Comparison of ENCODE assay signal across 25 mouse cellular contexts in genomic region chr11:70674014-70674413, GRCm38 (mm10). TPM values are rescaled to one million over a fixed set of nuclear protein-coding genes. Genes with fewer than 3 reads are reported as not detected.
A peak's percentile ranks its signal among the peaks of the same experiment; 100 is the strongest.
DNase-seq lines count a peak whose midpoint lies in the region; ATAC-seq lines count a peak whose summit lies in the region.
"Had no signal": no experiment of that assay in that cellular context is flagged by ENCODE, and none has a peak within 500 bp of the region (broad histone marks: within the 10 kb centered on the region; RNA-seq: fewer than 3 reads in every experiment).

No protein-coding gene starts in this region.

- no peaks in the 10 kb centered on the region for H3K27me3 ChIP-seq in hindbrain, embryonic 10.5 days (ENCODE audit: insufficient read depth, poor library complexity, severe bottlenecking)
- no peaks in the 10 kb centered on the region for H3K27me3 ChIP-seq in hindbrain, embryonic 11.5 days (ENCODE audit: control insufficient read depth, insufficient read depth, low read length)
- H3K27me3 ChIP-seq: heart, embryonic 15.5 days; hindbrain, embryonic 15.5 days; liver, embryonic 15.5 days; midbrain, embryonic 12.5 days had no signal

- no peak for ATAC-seq in hindbrain, embryonic 11.5 days (ENCODE audit: low FRiP score)
- ATAC-seq: CD4-positive, CD25-positive, alpha-beta regulatory T cell, adult 4 months; forebrain, embryonic 14.5 days had no signal

- no peak overlapping the region for H3K9ac ChIP-seq in hindbrain, embryonic 11.5 days (ENCODE audit: low read depth, low read length)
- H3K9ac ChIP-seq: heart, embryonic 15.5 days; hindbrain, embryonic 15.5 days; liver, embryonic 15.5 days; lung, embryonic 14.5 days; midbrain, embryonic 12.5 days had no signal

- peaks cover 58% of the 10 kb centered on the region for H3K36me3 ChIP-seq in hindbrain, embryonic 10.5 days
- no peaks in the 10 kb centered on the region for H3K36me3 ChIP-seq in hindbrain, embryonic 11.5 days (ENCODE audit: control insufficient read depth, insufficient read depth, low read length)
- peaks cover 45% of the 10 kb centered on the region for H3K36me3 ChIP-seq in macrophage (ENCODE audit: inconsistent target)

- H3K4me3 ChIP-seq in hindbrain, embryonic 10.5 days = no peak overlapping the region
- H3K4me3 ChIP-seq in hindbrain, embryonic 11.5 days (ENCODE audit: low read depth, low read length) = no peak overlapping the region
- no peak overlapping the region for H3K4me3 ChIP-seq in macrophage (ENCODE audit: inconsistent target)
- H3K4me3 ChIP-seq: heart, embryonic 15.5 days; hindbrain, embryonic 15.5 days; liver, embryonic 15.5 days; midbrain, embryonic 12.5 days had no signal

- H3K79me2 ChIP-seq in macrophage (ENCODE audit: inconsistent target) = peaks cover 3% of the 10 kb centered on the region; the same call in 1 of the 2 replicates

- no peaks in the 10 kb centered on the region for H3K9me3 ChIP-seq in hindbrain, embryonic 10.5 days
- no peaks in the 10 kb centered on the region for H3K9me3 ChIP-seq in hindbrain, embryonic 11.5 days (ENCODE audit: control insufficient read depth, low read length)
- H3K9me3 ChIP-seq: heart, embryonic 15.5 days; hindbrain, embryonic 15.5 days; liver, embryonic 15.5 days; midbrain, embryonic 12.5 days had no signal

- no peak overlapping the region for H3K4me2 ChIP-seq in hindbrain, embryonic 11.5 days (replicated peaks; ENCODE audit: low read depth, low read length)
- H3K4me2 ChIP-seq: heart, embryonic 15.5 days; hindbrain, embryonic 15.5 days; liver, embryonic 15.5 days; lung, embryonic 14.5 days; midbrain, embryonic 12.5 days had no signal

- H3K27ac ChIP-seq in hindbrain, embryonic 10.5 days = peak overlapping the region; percentile 30; the same call in 1 of the 2 replicates
- no peak overlapping the region for H3K27ac ChIP-seq in hindbrain, embryonic 11.5 days (ENCODE audit: low read depth, low read length)
- H3K27ac ChIP-seq in macrophage = peak overlapping the region; percentile 21
- H3K27ac ChIP-seq: heart, embryonic 15.5 days; hindbrain, embryonic 15.5 days; liver, embryonic 15.5 days; midbrain, embryonic 12.5 days had no signal

- 55% methylated on average over 6 of the region's 6 CpGs for WGBS in hindbrain, embryonic 10.5 days
- WGBS in hindbrain, embryonic 11.5 days = 54% methylated on average over 6 of the region's 6 CpGs
- 90% methylated on average over 6 of the region's 6 CpGs for WGBS in macrophage (ENCODE audit: missing documents)

- peaks cover 38% of the 10 kb centered on the region for H3K4me1 ChIP-seq in hindbrain, embryonic 10.5 days (replicated peaks)
- H3K4me1 ChIP-seq in hindbrain, embryonic 11.5 days (replicated peaks; ENCODE audit: control insufficient read depth, insufficient read depth, low read length) = peaks cover 5% of the 10 kb centered on the region; the same call in 1 of the 2 replicates

- DNase-seq in cerebellum, postnatal 10 days = peak; percentile 16 to 20
- no peak for DNase-seq in cerebellum, adult 11 months
- DNase-seq in hindbrain, embryonic 10.5 days (ENCODE audit: low spot score) = no peak
- no peak for DNase-seq in hindbrain, embryonic 11.5 days (ENCODE audit: low spot score)
- peak; percentile 28 for DNase-seq in brain, adult 2 months (ENCODE audit: low read depth, low spot score)
- no peak for DNase-seq in left cerebral cortex, adult 9 months (ENCODE audit: low spot score in 2 of 2)
- DNase-seq: adrenal gland, postnatal 25 days; cerebellum, postnatal 14 days; heart, postnatal 36 days; kidney, adult 18-20 months; kidney, postnatal 36 days; layer of hippocampus, postnatal 36 days; liver; lung, embryonic 14.5 days; lung, postnatal 14 days; retina, postnatal 1 day; right cerebral cortex, postnatal 14 days had no signal

RNA-seq across cellular contexts. Expression of gene Spag7, which starts 4.8 kb away (rescaled TPM):
- 185 and 191 TPM in 2 replicates for polyA plus RNA-seq in hindbrain, embryonic 10.5 days (2016; fragmentation: Nextera tagmentation; extraction: Ambion mirVana)
- 151 and 176 TPM in 2 replicates for polyA plus RNA-seq in hindbrain, embryonic 11.5 days (2014; fragmentation: Nextera tagmentation; extraction: Ambion mirVana)
- 10 to 100 TPM; 17.1 to 67.8 (median 46.7) TPM for total RNA-seq in macrophage (2018; cell fraction: chromatin; rRNA removed)
- total RNA-seq in macrophage (2018; cell fraction: cytosol; rRNA removed) = 10 to 100 TPM; 38.5 to 72.4 (median 53.2) TPM
- total RNA-seq in macrophage (2018; cell fraction: nucleus; rRNA removed) = 10 to 100 TPM; 21.5 to 47.9 (median 32.1) TPM
- 72.0 to 176 TPM (median 83.0 TPM) in 3 replicates for polyA plus RNA-seq in macrophage (2018)

RNA-seq across cellular contexts. Expression of gene Camta2, which starts 13.9 kb away (rescaled TPM):
- 10.8 and 11.8 TPM in 2 replicates for polyA plus RNA-seq in hindbrain, embryonic 10.5 days (2016; fragmentation: Nextera tagmentation; extraction: Ambion mirVana)
- polyA plus RNA-seq in hindbrain, embryonic 11.5 days (2014; fragmentation: Nextera tagmentation; extraction: Ambion mirVana) = 8.2 and 9.2 TPM in 2 replicates
- 100 to 1,000 TPM; 124 to 580 (median 347) TPM for total RNA-seq in macrophage (2018; cell fraction: chromatin; rRNA removed)
- total RNA-seq in macrophage (2018; cell fraction: cytosol; rRNA removed) = 10 to 100 TPM; 40.2 to 91.1 (median 66.6) TPM
- 100 to 1,000 TPM; 107 to 336 (median 211) TPM for total RNA-seq in macrophage (2018; cell fraction: nucleus; rRNA removed)
- 35.3 to 53.1 TPM (median 41.4 TPM) in 3 replicates for polyA plus RNA-seq in macrophage (2018)

RNA-seq across cellular contexts. Expression of gene Eno3, which starts 17.0 kb away (rescaled TPM):
- polyA plus RNA-seq in hindbrain, embryonic 10.5 days (2016; fragmentation: Nextera tagmentation; extraction: Ambion mirVana) = 39.3 and 53.3 TPM in 2 replicates
- polyA plus RNA-seq in hindbrain, embryonic 11.5 days (2014; fragmentation: Nextera tagmentation; extraction: Ambion mirVana) = 23.2 and 26.2 TPM in 2 replicates
- total RNA-seq in macrophage (2018; cell fraction: chromatin; rRNA removed) = 10 to 100 TPM in 19 of 26 experiments, 1 to 10 TPM in 7; 3.6 to 24.3 (median 14.3) TPM
- total RNA-seq in macrophage (2018; cell fraction: cytosol; rRNA removed) = 1 to 10 TPM; 2.5 to 4.6 (median 3.9) TPM
- 10 to 100 TPM in 6 of 26 experiments, 1 to 10 TPM in 20; 3.0 to 16.2 (median 7.7) TPM for total RNA-seq in macrophage (2018; cell fraction: nucleus; rRNA removed)
- polyA plus RNA-seq in macrophage (2018) = 3.0 to 5.4 TPM (median 4.8 TPM) in 3 replicates

RNA-seq across cellular contexts. Expression of gene Pfn1, which starts 19.6 kb away (rescaled TPM):
- 1,872 and 1,874 TPM in 2 replicates for polyA plus RNA-seq in hindbrain, embryonic 10.5 days (2016; fragmentation: Nextera tagmentation; extraction: Ambion mirVana)
- 1,409 and 1,523 TPM in 2 replicates for polyA plus RNA-seq in hindbrain, embryonic 11.5 days (2014; fragmentation: Nextera tagmentation; extraction: Ambion mirVana)
- total RNA-seq in macrophage (2018; cell fraction: chromatin; rRNA removed) = 100 to 1,000 TPM; 113 to 507 (median 279) TPM
- total RNA-seq in macrophage (2018; cell fraction: cytosol; rRNA removed) = 1,000 to 10,000 TPM; 1,533 to 2,376 (median 1,898) TPM
- 1,000 to 10,000 TPM in 1 of 26 experiments, 100 to 1,000 TPM in 25; 314 to 1,343 (median 755) TPM for total RNA-seq in macrophage (2018; cell fraction: nucleus; rRNA removed)
- polyA plus RNA-seq in macrophage (2018) = 1,563 to 2,873 TPM (median 2,872 TPM) in 3 replicates

RNA-seq across cellular contexts. Expression of gene Inca1, which starts 25.9 kb away (rescaled TPM):
- polyA plus RNA-seq in hindbrain, embryonic 10.5 days (2016; fragmentation: Nextera tagmentation; extraction: Ambion mirVana) = 0.90 and 1.1 TPM in 2 replicates
- 0.63 and 1.9 TPM in 2 replicates for polyA plus RNA-seq in hindbrain, embryonic 11.5 days (2014; fragmentation: Nextera tagmentation; extraction: Ambion mirVana)
- total RNA-seq in macrophage (2018; cell fraction: chromatin; rRNA removed) = 1 to 10 TPM in 25 of 26 experiments, under 1 TPM in 1; 0.70 to 5.2 (median 2.2) TPM
- 1 to 10 TPM in 1 of 26 experiments, under 1 TPM in 25; 0.24 to 1.1 (median 0.41) TPM for total RNA-seq in macrophage (2018; cell fraction: cytosol; rRNA removed)
- total RNA-seq in macrophage (2018; cell fraction: nucleus; rRNA removed) = 1 to 10 TPM in 17 of 26 experiments, under 1 TPM in 6, not detected in 3; 0.68 to 3.4 (median 1.3) TPM
- 0.32 to 0.85 TPM (median 0.36 TPM) in 3 replicates for polyA plus RNA-seq in macrophage (2018)
- total RNA-seq: monocyte, adult 5-6 weeks had no signal

Comparison
In these comparisons a context has a peak if more than half of its experiments do, and no peak if none do; other contexts are left out.
1. DNase-seq: peak in cerebellum, postnatal 10 days (2 of 2) and brain, adult 2 months (single experiment); none in cerebellum, adult 11 months (single experiment), hindbrain, embryonic 10.5 days (single experiment), hindbrain, embryonic 11.5 days (single experiment) and left cerebral cortex, adult 9 months (0 of 2).